Mouse (Mus musculus): ENCODE data around the gene Safb. TPM values are rescaled to one million over a fixed set of nuclear protein-coding genes. Genes with fewer than 3 reads are reported as not detected.
"Not testable (repeated sequence)": the region's sequence is repeated elsewhere in the genome, so short reads cannot be mapped to it uniquely, and the experiment has no call there.

Gene Safb
- polyA plus RNA-seq, 1 experiment from 2014 or later: 66.4 TPM

GRCm38 (mm10) chr17:56611323-56611722 is 26.7 kb downstream of the Safb start:
- Histone ChIP-seq H3K4me3 (ENCODE audit: inconsistent target) (no peak overlapping the region), H3K79me2 (ENCODE audit: inconsistent target) (peaks cover 52% of the 10 kb centered on the region), H3K27ac (no peak overlapping the region), H3K36me3 (ENCODE audit: inconsistent target) (peaks cover 20% of the 10 kb centered on the region; the same call in 1 of the 2 replicates)
- 44% methylated on average over 2 of the region's 2 CpGs for WGBS (ENCODE audit: missing documents)

- no peak overlapping the region for H3K4me3 ChIP-seq (ENCODE audit: inconsistent target)
- peaks cover 59% of the 10 kb centered on the region for H3K79me2 ChIP-seq (ENCODE audit: inconsistent target)
- WGBS (ENCODE audit: missing documents): 39% methylated on average over 14 of the region's 14 CpGs
- H3K27ac ChIP-seq: no peak overlapping the region
- peaks cover 20% of the 10 kb centered on the region; the same call in 1 of the 2 replicates for H3K36me3 ChIP-seq (ENCODE audit: inconsistent target)
Observed at GRCm38 (mm10) chr17:56611861-56612564, 27.4 kb downstream of the Safb start.

GRCm38 (mm10) chr17:56612565-56612939 is 27.9 kb downstream of the Safb start:
- not testable (repeated sequence) for H3K4me3 ChIP-seq (ENCODE audit: inconsistent target); H3K27ac ChIP-seq
- Histone ChIP-seq H3K79me2 (ENCODE audit: inconsistent target) (peaks cover 64% of the 10 kb centered on the region), H3K36me3 (ENCODE audit: inconsistent target) (peaks cover 22% of the 10 kb centered on the region; the same call in 1 of the 2 replicates)
- 92% methylated on average over 10 of the region's 10 CpGs for WGBS (ENCODE audit: missing documents)

- Histone ChIP-seq H3K79me2 (ENCODE audit: inconsistent target) (peaks cover 64% of the 10 kb centered on the region), H3K4me3 (ENCODE audit: inconsistent target) (peak within 1 kb of the TSS; percentile 62), H3K27ac (0 out of 2 replicates have a peak within 1 kb of the TSS, but pooled peaks have one; percentile 15), H3K36me3 (ENCODE audit: inconsistent target) (peaks cover 28% of the 10 kb centered on the region)
- under 1% methylated on average over 52 of the region's 52 CpGs for WGBS (ENCODE audit: missing documents)
Observed at GRCm38 (mm10) chr17:56613236-56613844, 28.7 kb downstream of the Safb start, which contains the start of gene Rpl36. Gene Rpl36, plus strand, starts transcription at chr17:56613416.

GRCm38 (mm10) chr17:56613893-56614292 is 29.3 kb downstream of the Safb start:
- WGBS (ENCODE audit: missing documents): 3% methylated on average over 18 of the region's 26 CpGs
- Histone ChIP-seq H3K36me3 (ENCODE audit: inconsistent target) (peaks cover 34% of the 10 kb centered on the region), H3K27ac (0 out of 2 replicates have a peak overlapping the region, but pooled peaks have one; percentile 15), H3K79me2 (ENCODE audit: inconsistent target) (peaks cover 58% of the 10 kb centered on the region), H3K4me3 (ENCODE audit: inconsistent target) (peak overlapping the region; percentile 62)

GRCm38 (mm10) chr17:56614391-56615135 is 29.9 kb downstream of the Safb start:
- WGBS (ENCODE audit: missing documents): 30% methylated on average over 14 of the region's 14 CpGs
- Histone ChIP-seq H3K4me3 (ENCODE audit: inconsistent target) (peak overlapping the region; percentile 62), H3K79me2 (ENCODE audit: inconsistent target) (peaks cover 54% of the 10 kb centered on the region), H3K36me3 (ENCODE audit: inconsistent target) (peaks cover 40% of the 10 kb centered on the region), H3K27ac (no peak overlapping the region)

- H3K27ac ChIP-seq: no peak overlapping the region
- peaks cover 47% of the 10 kb centered on the region for H3K36me3 ChIP-seq (ENCODE audit: inconsistent target)
- WGBS (ENCODE audit: missing documents): 88% methylated on average over 11 of the region's 11 CpGs
- peaks cover 50% of the 10 kb centered on the region for H3K79me2 ChIP-seq (ENCODE audit: inconsistent target)
- H3K4me3 ChIP-seq (ENCODE audit: inconsistent target): no peak overlapping the region
Observed at GRCm38 (mm10) chr17:56615136-56615784, 30.6 kb downstream of the Safb start.

GRCm38 (mm10) chr17:56615792-56616191 is 31.2 kb downstream of the Safb start:
- peaks cover 53% of the 10 kb centered on the region for H3K36me3 ChIP-seq (ENCODE audit: inconsistent target)
- H3K4me3 ChIP-seq (ENCODE audit: inconsistent target): no peak overlapping the region
- H3K27ac ChIP-seq: no peak overlapping the region
- H3K79me2 ChIP-seq (ENCODE audit: inconsistent target): peaks cover 46% of the 10 kb centered on the region
- WGBS (ENCODE audit: missing documents): 96% methylated on average over 4 of the region's 4 CpGs

GRCm38 (mm10) chr17:56616725-56617124 is 32.1 kb downstream of the Safb start:
- Histone ChIP-seq H3K36me3 (ENCODE audit: inconsistent target) (peaks cover 59% of the 10 kb centered on the region), H3K79me2 (ENCODE audit: inconsistent target) (peaks cover 46% of the 10 kb centered on the region), H3K27ac (no peak overlapping the region), H3K4me3 (ENCODE audit: inconsistent target) (no peak overlapping the region)
- WGBS (ENCODE audit: missing documents): 92% methylated on average over 3 of the region's 3 CpGs

GRCm38 (mm10) chr17:56617628-56618027 is 33.0 kb downstream of the Safb start:
- H3K4me3 ChIP-seq (ENCODE audit: inconsistent target): no peak overlapping the region
- no peak overlapping the region for H3K27ac ChIP-seq
- peaks cover 68% of the 10 kb centered on the region for H3K36me3 ChIP-seq (ENCODE audit: inconsistent target)
- peaks cover 46% of the 10 kb centered on the region for H3K79me2 ChIP-seq (ENCODE audit: inconsistent target)
- WGBS (ENCODE audit: missing documents): 98% methylated on average over 7 of the region's 8 CpGs

GRCm38 (mm10) chr17:56625495-56625894 is 40.9 kb downstream of the Safb start:
- peak overlapping the region; percentile 77 for H3K4me3 ChIP-seq (ENCODE audit: inconsistent target)
- peaks cover 19% of the 10 kb centered on the region for H3K36me3 ChIP-seq (ENCODE audit: inconsistent target)
- H3K79me2 ChIP-seq (ENCODE audit: inconsistent target): peaks cover 33% of the 10 kb centered on the region
- peak overlapping the region; percentile 37; the same call in 1 of the 2 replicates for H3K27ac ChIP-seq
- 66% methylated on average over 3 of the region's 3 CpGs for WGBS (ENCODE audit: missing documents)

GRCm38 (mm10) chr17:56626260-56626659 is 41.6 kb downstream of the Safb start:
- H3K79me2 ChIP-seq (ENCODE audit: inconsistent target): peaks cover 33% of the 10 kb centered on the region
- H3K4me3 ChIP-seq (ENCODE audit: inconsistent target): peak overlapping the region; percentile 77
- H3K27ac ChIP-seq: peak overlapping the region; percentile 37
- peaks cover 13% of the 10 kb centered on the region; the same call in 1 of the 2 replicates for H3K36me3 ChIP-seq (ENCODE audit: inconsistent target)
- 2% methylated on average over 28 of the region's 32 CpGs for WGBS (ENCODE audit: missing documents)

- Histone ChIP-seq H3K36me3 (ENCODE audit: inconsistent target) (peaks cover 8% of the 10 kb centered on the region; the same call in 1 of the 2 replicates), H3K79me2 (ENCODE audit: inconsistent target) (peaks cover 33% of the 10 kb centered on the region), H3K4me3 (ENCODE audit: inconsistent target) (peak within 1 kb of the TSS; percentile 77), H3K27ac (peak within 1 kb of the TSS; percentile 37)
- under 1% methylated on average over 44 of the region's 51 CpGs for WGBS (ENCODE audit: missing documents)
Observed at GRCm38 (mm10) chr17:56626754-56627470, 42.3 kb downstream of the Safb start, which contains the start of gene Lonp1. Gene Lonp1, minus strand, starts transcription at chr17:56626887.
